Mouse (Mus musculus): ENCODE data around the gene Gfi1.

DNA sequence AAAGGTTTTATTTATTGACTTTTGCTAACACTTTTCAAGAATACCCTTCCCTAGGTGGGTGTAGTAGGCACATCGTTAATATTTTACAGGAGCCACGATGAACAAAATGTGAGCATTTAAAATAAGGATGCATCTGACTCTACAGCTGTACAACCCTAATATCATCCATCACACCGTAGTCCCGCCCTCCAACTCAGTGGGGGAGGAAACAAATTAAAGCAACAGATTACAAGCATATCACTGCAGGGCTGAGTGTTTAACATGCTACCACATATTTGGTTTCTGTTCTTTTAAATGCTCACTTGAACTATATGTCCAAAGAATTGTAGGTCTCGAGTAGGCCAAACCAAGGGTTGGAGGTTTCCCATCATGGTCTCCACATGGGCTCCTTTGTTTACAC, 38.7 kb downstream of the Gfi1 start:
- TF ChIP-seq CTCF (IDR thresholded peaks at IDR 0.05; ENCODE audit: low read depth, low read length) (no peak), GATA2 (IDR thresholded peaks at IDR 0.05; ENCODE audit: borderline replicate concordance, low read depth, low read length) (no peak), POLR2AphosphoS5 (IDR thresholded peaks at IDR 0.05; ENCODE audit: insufficient replicate concordance, low read depth, low read length) (no peak), TAL1 (conservative IDR thresholded peaks at IDR 0.05; ENCODE audit: low read depth, low read length) (no peak), GATA1 (IDR thresholded peaks at IDR 0.05; ENCODE audit: borderline replicate concordance, low read length) (no peak)
